Mouse (Mus musculus): ENCODE data around the gene Tpcn2. TPM values are rescaled to one million over a fixed set of nuclear protein-coding genes. Genes with fewer than 3 reads are reported as not detected.

Gene Tpcn2
- polyA plus RNA-seq, 1 experiment from 2014 or later = 2.3 TPM

- no peak overlapping the region for H3K9ac ChIP-seq (replicated peaks)
- H3K4me2 ChIP-seq (ENCODE audit: low read depth, low read length) = no peak overlapping the region
- H3K4me1 ChIP-seq (ENCODE audit: insufficient read depth) = no peaks in the 10 kb centered on the region
- no peak for TF ChIP-seq CTCF (IDR thresholded peaks at IDR 0.05; ENCODE audit: low read depth)
- TF ChIP-seq EP300 (IDR thresholded peaks at IDR 0.05; ENCODE audit: low read depth) = no peak
- no peaks in the 10 kb centered on the region for H3K9me3 ChIP-seq (ENCODE audit: low read length)
- DNase-seq = no peak
- H3K27ac ChIP-seq (ENCODE audit: low read depth) = no peak overlapping the region
- no peaks in the 10 kb centered on the region for H3K27me3 ChIP-seq (ENCODE audit: insufficient read depth, low read length)
- no peak for ATAC-seq
- WGBS (ENCODE audit: insufficient replicate concordance) = 66% methylated on average over 3 of the region's 3 CpGs
- H3K36me3 ChIP-seq (replicated peaks; ENCODE audit: insufficient read depth, low read length) = no peaks in the 10 kb centered on the region
- no peak overlapping the region for H3K4me3 ChIP-seq (ENCODE audit: low read depth, low read length)
Observed at GRCm38 (mm10) chr7:145169703-145170102, 114.1 kb downstream of the Tpcn2 start.

GRCm38 (mm10) chr7:145159283-145160240, 124.2 kb downstream of the Tpcn2 start:
- ATAC-seq (no peak), DNase-seq (no peak)
- H3K36me3 ChIP-seq (replicated peaks; ENCODE audit: insufficient read depth, low read length) = no peaks in the 10 kb centered on the region
- no peak overlapping the region for H3K4me2 ChIP-seq (ENCODE audit: low read depth, low read length)
- H3K4me1 ChIP-seq (ENCODE audit: insufficient read depth) = no peaks in the 10 kb centered on the region
- no peak overlapping the region for H3K27ac ChIP-seq (ENCODE audit: low read depth)
- TF ChIP-seq CTCF (IDR thresholded peaks at IDR 0.05; ENCODE audit: low read depth) (no peak), EP300 (IDR thresholded peaks at IDR 0.05; ENCODE audit: low read depth) (no peak)
- no peaks in the 10 kb centered on the region for H3K27me3 ChIP-seq (ENCODE audit: insufficient read depth, low read length)
- 67% methylated on average over 13 of the region's 13 CpGs for WGBS (ENCODE audit: insufficient replicate concordance)
- H3K4me3 ChIP-seq (ENCODE audit: low read depth, low read length) = no peak overlapping the region
- no peaks in the 10 kb centered on the region for H3K9me3 ChIP-seq (ENCODE audit: low read length)
- no peak overlapping the region for H3K9ac ChIP-seq (replicated peaks)

GRCm38 (mm10) chr7:145155666-145156065, 128.1 kb downstream of the Tpcn2 start:
- Histone ChIP-seq H3K36me3 (replicated peaks; ENCODE audit: insufficient read depth, low read length) (no peaks in the 10 kb centered on the region), H3K4me3 (ENCODE audit: low read depth, low read length) (no peak overlapping the region), H3K27me3 (ENCODE audit: insufficient read depth, low read length) (no peaks in the 10 kb centered on the region), H3K4me2 (ENCODE audit: low read depth, low read length) (no peak overlapping the region), H3K27ac (ENCODE audit: low read depth) (no peak overlapping the region), H3K9me3 (ENCODE audit: low read length) (no peaks in the 10 kb centered on the region), H3K9ac (replicated peaks) (no peak overlapping the region), H3K4me1 (ENCODE audit: insufficient read depth) (no peaks in the 10 kb centered on the region)
- DNase-seq (no peak), ATAC-seq (no peak)
- WGBS (ENCODE audit: insufficient replicate concordance) = 72% methylated on average over 4 of the region's 4 CpGs
- no peak for TF ChIP-seq EP300 (IDR thresholded peaks at IDR 0.05; ENCODE audit: low read depth)
- no peak for TF ChIP-seq CTCF (IDR thresholded peaks at IDR 0.05; ENCODE audit: low read depth)

- TF ChIP-seq CTCF (IDR thresholded peaks at IDR 0.05; ENCODE audit: low read depth) = no peak
- TF ChIP-seq EP300 (IDR thresholded peaks at IDR 0.05; ENCODE audit: low read depth) = no peak
- no peaks in the 10 kb centered on the region for H3K27me3 ChIP-seq (ENCODE audit: insufficient read depth, low read length)
- no peak overlapping the region for H3K9ac ChIP-seq (replicated peaks)
- no peak overlapping the region for H3K4me3 ChIP-seq (ENCODE audit: low read depth, low read length)
- no peaks in the 10 kb centered on the region for H3K9me3 ChIP-seq (ENCODE audit: low read length)
- DNase-seq = no peak
- no peak for ATAC-seq
- H3K4me1 ChIP-seq (ENCODE audit: insufficient read depth) = no peaks in the 10 kb centered on the region
- 72% methylated on average over 1 of the region's 1 CpGs for WGBS (ENCODE audit: insufficient replicate concordance)
- H3K27ac ChIP-seq (ENCODE audit: low read depth) = no peak overlapping the region
- H3K4me2 ChIP-seq (ENCODE audit: low read depth, low read length) = no peak overlapping the region
- H3K36me3 ChIP-seq (replicated peaks; ENCODE audit: insufficient read depth, low read length) = no peaks in the 10 kb centered on the region
Observed at GRCm38 (mm10) chr7:145154066-145154465, 129.7 kb downstream of the Tpcn2 start.

DNA sequence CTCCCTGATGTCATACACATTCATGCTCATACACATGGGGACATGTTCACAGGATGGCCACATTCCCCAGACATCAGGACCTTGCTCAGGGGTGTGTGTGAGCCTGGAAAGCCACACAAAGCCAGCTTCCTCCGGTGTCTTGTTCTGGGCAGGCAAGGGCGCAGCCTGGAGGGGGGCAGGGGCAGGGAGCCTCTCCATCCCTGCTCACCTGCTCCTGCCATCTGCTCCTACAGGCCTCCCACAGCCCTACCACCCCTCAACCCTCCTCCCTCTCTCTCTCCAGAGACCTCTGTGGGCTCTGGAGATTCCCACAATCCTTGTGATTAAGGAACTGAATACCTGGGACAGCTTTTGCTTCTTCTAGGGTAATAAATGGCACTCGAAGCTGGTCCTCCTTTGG, 132.0 kb downstream of the Tpcn2 start:
- H3K9ac ChIP-seq (replicated peaks) = no peak overlapping the region
- H3K36me3 ChIP-seq (replicated peaks; ENCODE audit: insufficient read depth, low read length) = no peaks in the 10 kb centered on the region
- no peaks in the 10 kb centered on the region for H3K27me3 ChIP-seq (ENCODE audit: insufficient read depth, low read length)
- no peaks in the 10 kb centered on the region for H3K4me1 ChIP-seq (ENCODE audit: insufficient read depth)
- no peaks in the 10 kb centered on the region for H3K9me3 ChIP-seq (ENCODE audit: low read length)
- DNase-seq (no peak), ATAC-seq (no peak)
- no peak overlapping the region for H3K4me3 ChIP-seq (ENCODE audit: low read depth, low read length)
- no peak overlapping the region for H3K27ac ChIP-seq (ENCODE audit: low read depth)
- 58% methylated on average over 3 of the region's 3 CpGs for WGBS (ENCODE audit: insufficient replicate concordance)
- H3K4me2 ChIP-seq (ENCODE audit: low read depth, low read length) = no peak overlapping the region
- TF ChIP-seq CTCF (IDR thresholded peaks at IDR 0.05; ENCODE audit: low read depth) (no peak), EP300 (IDR thresholded peaks at IDR 0.05; ENCODE audit: low read depth) (no peak)

GRCm38 (mm10) chr7:145148902-145149301, 134.9 kb downstream of the Tpcn2 start:
- WGBS (ENCODE audit: insufficient replicate concordance) = 50% methylated on average over 4 of the region's 4 CpGs
- no peaks in the 10 kb centered on the region for H3K36me3 ChIP-seq (replicated peaks; ENCODE audit: insufficient read depth, low read length)
- no peak for TF ChIP-seq EP300 (IDR thresholded peaks at IDR 0.05; ENCODE audit: low read depth)
- TF ChIP-seq CTCF (IDR thresholded peaks at IDR 0.05; ENCODE audit: low read depth) = no peak
- H3K27me3 ChIP-seq (ENCODE audit: insufficient read depth, low read length) = no peaks in the 10 kb centered on the region
- no peak for ATAC-seq
- no peak overlapping the region for H3K9ac ChIP-seq (replicated peaks)
- no peak overlapping the region for H3K27ac ChIP-seq (ENCODE audit: low read depth)
- no peak overlapping the region for H3K4me2 ChIP-seq (ENCODE audit: low read depth, low read length)
- no peaks in the 10 kb centered on the region for H3K9me3 ChIP-seq (ENCODE audit: low read length)
- no peaks in the 10 kb centered on the region for H3K4me1 ChIP-seq (ENCODE audit: insufficient read depth)
- DNase-seq = no peak
- H3K4me3 ChIP-seq (ENCODE audit: low read depth, low read length) = no peak overlapping the region

Data from liver, postnatal 0 days (tissue).